Comparison of ENCODE assay signal across 10 mouse cellular contexts in genomic region chr1:133863257-133863997, GRCm38 (mm10). TPM values are rescaled to one million over a fixed set of nuclear protein-coding genes. Genes with fewer than 3 reads are reported as not detected.
DNase-seq lines count a peak whose midpoint lies in the region; ATAC-seq and TF ChIP-seq lines count a peak whose summit lies in the region.
"Had no signal": no experiment of that assay in that cellular context is flagged by ENCODE, and none has a peak within 500 bp of the region (broad histone marks: within the 10 kb centered on the region; RNA-seq: fewer than 3 reads in every experiment).

No protein-coding gene starts in this region.

- no peak overlapping the region for H3K9ac ChIP-seq in embryonic facial prominence, embryonic 15.5 days
- no peak overlapping the region for H3K9ac ChIP-seq in hindbrain, postnatal 0 days (replicated peaks; ENCODE audit: low read length)
- H3K9ac ChIP-seq in midbrain, embryonic 15.5 days: no peak overlapping the region
- H3K9ac ChIP-seq: liver, embryonic 14.5 days had no signal

- H3K4me1 ChIP-seq in embryonic facial prominence, embryonic 15.5 days: peaks cover 15% of the 10 kb centered on the region
- 0 out of 2 replicates have a peak, but pooled peaks cover 5% of the 10 kb centered on the region for H3K4me1 ChIP-seq in hindbrain, postnatal 0 days (ENCODE audit: insufficient read depth, low read length)
- peaks cover 13% of the 10 kb centered on the region for H3K4me1 ChIP-seq in midbrain, embryonic 15.5 days

- H3K27ac ChIP-seq in embryonic facial prominence, embryonic 15.5 days (replicated peaks): peak overlapping the region; percentile 80
- peak overlapping the region; percentile 59; the same call in 1 of the 2 replicates for H3K27ac ChIP-seq in hindbrain, postnatal 0 days
- H3K27ac ChIP-seq in midbrain, embryonic 15.5 days: peak overlapping the region; percentile 27
- H3K27ac ChIP-seq: liver, embryonic 14.5 days had no signal

- no peaks in the 10 kb centered on the region for H3K9me3 ChIP-seq in embryonic facial prominence, embryonic 15.5 days (replicated peaks)
- H3K9me3 ChIP-seq in hindbrain, postnatal 0 days (ENCODE audit: low read length): 0 out of 2 replicates have a peak, but pooled peaks cover 4% of the 10 kb centered on the region
- H3K9me3 ChIP-seq in midbrain, embryonic 15.5 days: no peaks in the 10 kb centered on the region

- peak; percentile 75 for ATAC-seq in embryonic facial prominence, embryonic 15.5 days (ENCODE audit: insufficient number of reproducible peaks, low FRiP score, low TSS enrichment, low read depth)
- peak; percentile 49; the same call in 1 of the 2 replicates for ATAC-seq in hindbrain, postnatal 0 days
- peak; percentile 48 for ATAC-seq in midbrain, embryonic 15.5 days (replicated peaks)
- ATAC-seq: Patski had no signal

- H3K4me2 ChIP-seq in embryonic facial prominence, embryonic 15.5 days (replicated peaks): no peak overlapping the region
- H3K4me2 ChIP-seq in hindbrain, postnatal 0 days (ENCODE audit: low read depth, low read length): no peak overlapping the region; the same call in 1 of the 2 replicates
- no peak overlapping the region for H3K4me2 ChIP-seq in midbrain, embryonic 15.5 days

- 9% methylated on average over 10 of the region's 10 CpGs for WGBS in embryonic facial prominence, embryonic 15.5 days
- 16% methylated on average over 10 of the region's 10 CpGs for WGBS in hindbrain, postnatal 0 days
- WGBS in midbrain, embryonic 15.5 days: 28% methylated on average over 10 of the region's 10 CpGs

- H3K4me3 ChIP-seq in embryonic facial prominence, embryonic 15.5 days (replicated peaks): no peak overlapping the region
- H3K4me3 ChIP-seq in hindbrain, postnatal 0 days (ENCODE audit: low read length): no peak overlapping the region
- no peak overlapping the region for H3K4me3 ChIP-seq in midbrain, embryonic 15.5 days

- no peaks in the 10 kb centered on the region for H3K27me3 ChIP-seq in embryonic facial prominence, embryonic 15.5 days
- no peaks in the 10 kb centered on the region for H3K27me3 ChIP-seq in hindbrain, postnatal 0 days (ENCODE audit: insufficient read depth, low read length)
- no peaks in the 10 kb centered on the region for H3K27me3 ChIP-seq in midbrain, embryonic 15.5 days (replicated peaks)
- H3K27me3 ChIP-seq: Patski had no signal

- TF ChIP-seq CTCF in hindbrain, postnatal 0 days (IDR thresholded peaks at IDR 0.05; ENCODE audit: low read depth): no peak

- no peaks in the 10 kb centered on the region for H3K36me3 ChIP-seq in embryonic facial prominence, embryonic 15.5 days
- no peaks in the 10 kb centered on the region for H3K36me3 ChIP-seq in hindbrain, postnatal 0 days (ENCODE audit: insufficient read depth, low read length)
- no peaks in the 10 kb centered on the region for H3K36me3 ChIP-seq in midbrain, embryonic 15.5 days (replicated peaks)

- DNase-seq in left cerebral cortex, postnatal 14 days (ENCODE audit: low spot score in 2 of 2): peak; percentile 39 to 41
- DNase-seq in left cerebral cortex, postnatal 36 days (ENCODE audit: low spot score in 2 of 2): no peak
- peak; percentile 50 for DNase-seq in hindbrain, postnatal 0 days (ENCODE audit: low spot score)
- no peak for DNase-seq in spleen, postnatal 14 days (ENCODE audit: low spot score in 2 of 2)
- no peak for DNase-seq in cerebellum, postnatal 25 days
- DNase-seq in adrenal gland, adult 2 months: no peak

- intact Hi-C loops in left cerebral cortex, postnatal 14 days (cut with DNase I): no loop called here
- intact Hi-C loops in left cerebral cortex, postnatal 36 days (cut with DNase I): no loop called here

RNA-seq across cellular contexts. Expression of gene Optc, which starts 44.4 kb away (rescaled TPM):
- total RNA-seq in left cerebral cortex, postnatal 14 days (2021): 1 to 10 TPM; 1.9 to 2.2 TPM
- 1 to 10 TPM in 1 of 2 experiments, under 1 TPM in 1; 0.37 to 1.4 TPM for total RNA-seq in left cerebral cortex, postnatal 36 days (2021)
- 1.1 and 1.2 TPM in 2 replicates for polyA plus RNA-seq in embryonic facial prominence, embryonic 15.5 days (2015; fragmentation: Nextera tagmentation; extraction: Ambion mirVana)
- total RNA-seq in hindbrain, postnatal 0 days (2014; rRNA removed): 8.5 and 10.4 TPM in 2 replicates
- polyA plus RNA-seq in hindbrain, postnatal 0 days (2015; fragmentation: Nextera tagmentation; extraction: Ambion mirVana): 3.7 and 4.6 TPM in 2 replicates
- 2.8 and 3.7 TPM in 2 replicates for polyA plus RNA-seq in midbrain, embryonic 15.5 days (2015; fragmentation: Nextera tagmentation; extraction: Ambion mirVana)
- 1 to 10 TPM in 1 of 2 experiments, under 1 TPM in 1; 0.98 to 1.0 TPM for total RNA-seq in adrenal gland, adult 2 months (2021)
- 0.83 and 1.3 TPM in 2 replicates for polyA plus RNA-seq in adrenal gland, adult 2 months (2012; rRNA removed)

RNA-seq across cellular contexts. Expression of gene Prelp, which starts 57.8 kb away (rescaled TPM):
- total RNA-seq in left cerebral cortex, postnatal 14 days (2021): 1 to 10 TPM; 4.2 to 5.7 TPM
- 10 to 100 TPM in 1 of 2 experiments, 1 to 10 TPM in 1; 7.9 to 11.6 TPM for total RNA-seq in left cerebral cortex, postnatal 36 days (2021)
- polyA plus RNA-seq in embryonic facial prominence, embryonic 15.5 days (2015; fragmentation: Nextera tagmentation; extraction: Ambion mirVana): 6.7 and 8.2 TPM in 2 replicates
- total RNA-seq in hindbrain, postnatal 0 days (2014; rRNA removed): 6.1 and 9.1 TPM in 2 replicates
- 7.1 and 8.0 TPM in 2 replicates for polyA plus RNA-seq in hindbrain, postnatal 0 days (2015; fragmentation: Nextera tagmentation; extraction: Ambion mirVana)
- polyA plus RNA-seq in midbrain, embryonic 15.5 days (2015; fragmentation: Nextera tagmentation; extraction: Ambion mirVana): 8.4 and 9.5 TPM in 2 replicates
- total RNA-seq in adrenal gland, adult 2 months (2021): 10 to 100 TPM; 54.7 to 70.2 TPM
- polyA plus RNA-seq in adrenal gland, adult 2 months (2012; rRNA removed): 30.6 and 44.4 TPM in 2 replicates

Comparison
In these comparisons a context has a peak if more than half of its experiments do, and no peak if none do; other contexts are left out.
1. DNase-seq: peak in left cerebral cortex, postnatal 14 days (2 of 2) and hindbrain, postnatal 0 days (single experiment); none in left cerebral cortex, postnatal 36 days (0 of 2), spleen, postnatal 14 days (0 of 2), cerebellum, postnatal 25 days (0 of 2) and adrenal gland, adult 2 months (single experiment).
2. H3K27ac ChIP-seq: peak in every context shown above with its lines; median percentile 80 in embryonic facial prominence, embryonic 15.5 days; 59 in hindbrain, postnatal 0 days; 27 in midbrain, embryonic 15.5 days.
3. Peak in every context shown above with its lines, with median percentiles within 50 percentile points of each other: ATAC-seq.